Mouse (Mus musculus) megakaryocyte, adult 5-6 weeks (primary cell): ENCODE data around the gene Krtap4-7. TPM values are rescaled to one million over a fixed set of nuclear protein-coding genes. Genes with fewer than 3 reads are reported as not detected.
"Not testable (repeated sequence)": the region's sequence is repeated elsewhere in the genome, so short reads cannot be mapped to it uniquely, and the experiment has no call there.

Experiments used
- ATAC-seq: 2 replicates; pipeline ENCODE4 v1.8.0; 2016; ENCODE audit warnings: mild to moderate bottlenecking, inconsistent platforms; ENCODE audit not compliant: poor library complexity, severe bottlenecking
- total RNA-seq, 2 experiments: library from RNA; stranded (forward) in 1 of 2; stranded (reverse) in 1 of 2; fragments of 153-499, 151-499 nt in 1 of 2; fragments of 221-1000, 200-1000 nt in 1 of 2; gene quantifications; 2 replicates each; pipeline versions ENCODE4 v1.2.3 to v1.2.4; 2015 to 2017

Krtap4-7 gene
- total RNA-seq, 2 experiments from 2014 or later: not detected

DNA sequence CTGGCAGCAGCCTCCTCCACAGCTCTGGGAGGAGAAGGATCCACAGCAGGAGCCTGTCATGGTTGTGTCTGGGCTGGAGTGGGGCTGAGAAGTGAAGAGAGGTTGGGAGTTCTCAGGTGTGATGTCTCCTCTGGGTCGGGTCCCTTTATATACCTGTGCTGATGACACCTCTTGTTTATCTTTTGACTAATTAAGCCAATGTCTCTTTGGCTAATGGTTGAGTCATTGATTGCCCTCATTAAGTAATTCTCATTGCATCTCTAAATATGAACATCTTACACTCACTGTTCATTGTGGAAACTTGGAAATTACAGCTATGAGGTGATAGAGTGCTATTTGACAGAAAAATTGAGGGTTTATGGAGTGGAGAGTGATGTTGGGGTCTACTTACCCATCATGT, 40.7 kb downstream of the Krtap4-7 start, which contains the start of gene Gm11938:
Gene Gm11938 (minus strand): TSS at position 101 of the 400 bp plus-strand sequence.
- ATAC-seq: not testable (repeated sequence)

DNA sequence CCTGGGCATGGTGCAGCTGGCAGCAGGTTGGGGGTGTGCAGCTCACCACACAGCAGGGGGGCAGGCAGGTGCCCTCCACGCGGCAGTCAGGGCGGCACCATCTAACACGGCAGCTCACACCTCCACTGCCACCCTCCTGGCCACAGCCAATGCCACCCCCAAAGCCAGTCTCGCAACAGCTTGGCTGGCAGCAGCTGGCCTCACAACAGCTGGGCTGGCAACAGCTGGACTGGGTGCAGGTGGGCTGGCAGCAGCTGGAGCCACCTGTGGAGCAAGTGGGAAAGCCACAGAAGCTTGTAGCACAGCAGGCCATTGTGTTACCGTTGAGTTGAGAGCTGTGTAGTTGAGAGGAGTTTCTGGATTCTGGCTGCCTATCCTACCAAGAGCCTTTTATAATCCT, 46.1 kb downstream of the Krtap4-7 start, which contains the start of gene Krtap9-3:
Gene Krtap9-3 (minus strand): TSS at position 364 of the 400 bp plus-strand sequence.
- not testable (repeated sequence) for ATAC-seq

Other genes with a start within 250 kb of the Krtap4-7 start
Only the 30 nearest of the 38 such genes appear.
- not detected in 2 replicates for gene Krt23, start 151.0 kb downstream of the Krtap4-7 start, total RNA-seq (2015)
- not detected in 2 replicates for gene Krt23, start 151.0 kb downstream of the Krtap4-7 start, total RNA-seq (2017)
- gene Krt39, start 122.8 kb downstream of the Krtap4-7 start, total RNA-seq (2015): not detected in 2 replicates
- not detected in 2 replicates for gene Krt39, start 122.8 kb downstream of the Krtap4-7 start, total RNA-seq (2017)
- not detected in 2 replicates for gene Krt40, start 100.9 kb downstream of the Krtap4-7 start, total RNA-seq (2015)
- gene Krt40, start 100.9 kb downstream of the Krtap4-7 start, total RNA-seq (2017): not detected in 2 replicates
- gene Krtap3-3, start 93.2 kb downstream of the Krtap4-7 start, total RNA-seq (2015): not detected in 2 replicates
- gene Krtap3-3, start 93.2 kb downstream of the Krtap4-7 start, total RNA-seq (2017): not detected in 2 replicates
- gene Krtap3-2, start 87.2 kb downstream of the Krtap4-7 start, total RNA-seq (2015): not detected in 2 replicates
- gene Krtap3-2, start 87.2 kb downstream of the Krtap4-7 start, total RNA-seq (2017): not detected in 2 replicates
- gene Gm11939, start 84.6 kb downstream of the Krtap4-7 start, total RNA-seq (2015): not detected in 2 replicates
- gene Gm11939, start 84.6 kb downstream of the Krtap4-7 start, total RNA-seq (2017): not detected in 2 replicates
- gene Krtap3-1, start 77.5 kb downstream of the Krtap4-7 start, total RNA-seq (2015): not detected in 2 replicates
- not detected in 2 replicates for gene Krtap3-1, start 77.5 kb downstream of the Krtap4-7 start, total RNA-seq (2017)
- gene Krtap1-5, start 63.1 kb downstream of the Krtap4-7 start, total RNA-seq (2015): not detected in 2 replicates
- gene Krtap1-5, start 63.1 kb downstream of the Krtap4-7 start, total RNA-seq (2017): not detected in 2 replicates
- gene Krtap1-4, start 60.4 kb downstream of the Krtap4-7 start, total RNA-seq (2015): not detected in 2 replicates
- gene Krtap1-4, start 60.4 kb downstream of the Krtap4-7 start, total RNA-seq (2017): not detected in 2 replicates
- gene Krtap1-3, start 52.8 kb downstream of the Krtap4-7 start, total RNA-seq (2015): not detected in 2 replicates
- not detected in 2 replicates for gene Krtap1-3, start 52.8 kb downstream of the Krtap4-7 start, total RNA-seq (2017)
- not detected in 2 replicates for gene Krtap9-3, start 46.0 kb downstream of the Krtap4-7 start, total RNA-seq (2015)
- gene Krtap9-3, start 46.0 kb downstream of the Krtap4-7 start, total RNA-seq (2017): not detected in 2 replicates
- gene Gm11938, start 40.8 kb downstream of the Krtap4-7 start, total RNA-seq (2015): not detected in 2 replicates
- not detected in 2 replicates for gene Gm11938, start 40.8 kb downstream of the Krtap4-7 start, total RNA-seq (2017)
- gene Gm11937, start 33.9 kb downstream of the Krtap4-7 start, total RNA-seq (2015): not detected in 2 replicates
- not detected in 2 replicates for gene Gm11937, start 33.9 kb downstream of the Krtap4-7 start, total RNA-seq (2017)
- not detected in 2 replicates for gene Krtap2-4, start 29.2 kb downstream of the Krtap4-7 start, total RNA-seq (2015)
- gene Krtap2-4, start 29.2 kb downstream of the Krtap4-7 start, total RNA-seq (2017): not detected in 2 replicates
- gene Gm11562, start 23.7 kb downstream of the Krtap4-7 start, total RNA-seq (2015): not detected in 2 replicates
- not detected in 2 replicates for gene Gm11562, start 23.7 kb downstream of the Krtap4-7 start, total RNA-seq (2017)
- not detected in 2 replicates for gene Krtap4-1, start 15.9 kb downstream of the Krtap4-7 start, total RNA-seq (2015)
- gene Krtap4-1, start 15.9 kb downstream of the Krtap4-7 start, total RNA-seq (2017): not detected in 2 replicates
- not detected in 2 replicates for gene Krtap4-2, start 9.0 kb downstream of the Krtap4-7 start, total RNA-seq (2015)
- gene Krtap4-2, start 9.0 kb downstream of the Krtap4-7 start, total RNA-seq (2017): not detected in 2 replicates
- not detected in 2 replicates for gene Gm11555, start 6.1 kb upstream of the Krtap4-7 start, total RNA-seq (2015)
- not detected in 2 replicates for gene Gm11555, start 6.1 kb upstream of the Krtap4-7 start, total RNA-seq (2017)
- gene Gm11563, start 14.9 kb upstream of the Krtap4-7 start, total RNA-seq (2015): not detected in 2 replicates
- gene Gm11563, start 14.9 kb upstream of the Krtap4-7 start, total RNA-seq (2017): not detected in 2 replicates
- not detected in 2 replicates for gene Krtap4-6, start 21.9 kb upstream of the Krtap4-7 start, total RNA-seq (2015)
- gene Krtap4-6, start 21.9 kb upstream of the Krtap4-7 start, total RNA-seq (2017): not detected in 2 replicates
- gene Gm14190, start 46.7 kb upstream of the Krtap4-7 start, total RNA-seq (2015): not detected in 2 replicates
- gene Gm14190, start 46.7 kb upstream of the Krtap4-7 start, total RNA-seq (2017): not detected in 2 replicates
- gene Gm14180, start 90.2 kb upstream of the Krtap4-7 start, total RNA-seq (2015): not detected in 2 replicates
- not detected in 2 replicates for gene Gm14180, start 90.2 kb upstream of the Krtap4-7 start, total RNA-seq (2017)
- not detected in 2 replicates for gene Gm11595, start 128.8 kb upstream of the Krtap4-7 start, total RNA-seq (2015)
- not detected in 2 replicates for gene Gm11595, start 128.8 kb upstream of the Krtap4-7 start, total RNA-seq (2017)
- not detected in 2 replicates for gene Krtap4-8, start 136.6 kb upstream of the Krtap4-7 start, total RNA-seq (2015)
- not detected in 2 replicates for gene Krtap4-8, start 136.6 kb upstream of the Krtap4-7 start, total RNA-seq (2017)
- not detected in 2 replicates for gene Krtap4-9, start 141.1 kb upstream of the Krtap4-7 start, total RNA-seq (2015)
- not detected in 2 replicates for gene Krtap4-9, start 141.1 kb upstream of the Krtap4-7 start, total RNA-seq (2017)
- not detected in 2 replicates for gene Gm11596, start 149.4 kb upstream of the Krtap4-7 start, total RNA-seq (2015)
- not detected in 2 replicates for gene Gm11596, start 149.4 kb upstream of the Krtap4-7 start, total RNA-seq (2017)
- gene Gm11569, start 154.8 kb upstream of the Krtap4-7 start, total RNA-seq (2015): not detected in 2 replicates
- gene Gm11569, start 154.8 kb upstream of the Krtap4-7 start, total RNA-seq (2017): not detected in 2 replicates
- gene Gm11554, start 160.4 kb upstream of the Krtap4-7 start, total RNA-seq (2015): not detected in 2 replicates
- not detected in 2 replicates for gene Gm11554, start 160.4 kb upstream of the Krtap4-7 start, total RNA-seq (2017)
- gene Krtap4-13, start 165.8 kb upstream of the Krtap4-7 start, total RNA-seq (2015): not detected in 2 replicates
- gene Krtap4-13, start 165.8 kb upstream of the Krtap4-7 start, total RNA-seq (2017): not detected in 2 replicates
- not detected in 2 replicates for gene Gm11564, start 171.6 kb upstream of the Krtap4-7 start, total RNA-seq (2015)
- not detected in 2 replicates for gene Gm11564, start 171.6 kb upstream of the Krtap4-7 start, total RNA-seq (2017)